Mouse (Mus musculus) gastrocnemius, postnatal 14 days (tissue): ENCODE measurements at regions not wholly inside any gene's neighbourhood (a gene's known extent, or its start where the extent isn't known, plus 50 kb on each side); places are given as distances from the start of the nearest gene placed in this dataset.

ENCODE experiments used
- DNase-seq: peaks from one replicate; pipeline ENCODE4 v3.0.0; 2021; ENCODE audit warnings: mixed read lengths
- intact Hi-C: fragments of 180-260 bp; cut with DNase I; formaldehyde crosslinking; loops from one replicate; pipeline ENCODE4 v1.15.1; 2025; ENCODE audit warnings: low total_unique reads

GRCm38 (mm10) chr12:50839391-50839790 lies 190.5 kb upstream of the Prkd1 start:
- intact Hi-C loops, result no loop called here
- DNase-seq, result no peak

- intact Hi-C loops, result no loop called here
- no peak for DNase-seq
These were observed 159.9 kb upstream of the Prkd1 start for GRCm38 (mm10) chr12:50808731-50809281.

- intact Hi-C loops, result no loop called here
- no peak for DNase-seq
These were observed 155.5 kb upstream of the Prkd1 start for GRCm38 (mm10) chr12:50804391-50804790.

- intact Hi-C loops, result no loop called here
- no peak for DNase-seq
These were observed 116.5 kb upstream of the Prkd1 start for GRCm38 (mm10) chr12:50765156-50765940.

DNA sequence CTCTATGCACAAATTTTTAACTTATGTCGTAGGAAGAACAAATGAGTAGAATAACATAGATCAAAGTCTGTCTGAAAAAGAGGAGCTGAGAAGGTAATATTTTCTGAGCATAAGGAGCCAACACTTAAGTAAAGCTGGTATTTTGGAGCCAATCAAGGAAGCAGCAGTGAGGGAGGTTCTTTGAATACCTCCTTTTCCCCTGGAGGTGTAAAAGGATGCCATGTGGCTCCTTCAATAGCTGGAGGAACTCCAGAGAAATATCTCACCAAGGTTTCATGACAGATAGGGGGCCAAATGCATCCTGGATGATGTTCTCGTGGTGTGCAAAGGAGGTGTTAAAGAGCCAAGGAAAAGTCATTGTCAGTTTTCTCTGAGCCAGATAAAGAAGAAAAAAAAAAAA lies 115.6 kb upstream of the Prkd1 start:
- DNase-seq, result no peak
- intact Hi-C loops, result no loop called here

DNA sequence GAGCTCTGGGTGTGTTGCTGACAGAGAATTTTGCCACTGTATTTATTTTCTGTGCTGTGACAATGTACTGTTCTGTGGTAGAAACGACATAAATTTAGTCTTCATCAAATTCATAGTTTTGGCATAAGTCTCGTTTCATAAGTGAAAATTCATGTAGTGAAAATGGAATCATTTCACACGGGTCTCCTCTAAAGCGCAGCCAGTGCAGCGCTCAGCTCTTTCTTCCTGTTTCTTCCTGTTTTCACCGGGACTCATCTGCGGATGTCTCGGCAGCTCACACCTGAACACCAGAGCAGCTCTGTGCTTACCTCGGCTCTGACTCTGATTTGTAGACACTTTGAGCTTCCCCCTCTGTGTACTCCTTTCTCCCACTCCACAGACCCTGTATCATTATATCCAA lies 85.2 kb upstream of the Prkd1 start:
- intact Hi-C loops, result no loop called here
- no peak for DNase-seq

GRCm38 (mm10) chr12:50712615-50713014 lies 63.7 kb upstream of the Prkd1 start:
- intact Hi-C loops, result no loop called here
- no peak for DNase-seq

DNA sequence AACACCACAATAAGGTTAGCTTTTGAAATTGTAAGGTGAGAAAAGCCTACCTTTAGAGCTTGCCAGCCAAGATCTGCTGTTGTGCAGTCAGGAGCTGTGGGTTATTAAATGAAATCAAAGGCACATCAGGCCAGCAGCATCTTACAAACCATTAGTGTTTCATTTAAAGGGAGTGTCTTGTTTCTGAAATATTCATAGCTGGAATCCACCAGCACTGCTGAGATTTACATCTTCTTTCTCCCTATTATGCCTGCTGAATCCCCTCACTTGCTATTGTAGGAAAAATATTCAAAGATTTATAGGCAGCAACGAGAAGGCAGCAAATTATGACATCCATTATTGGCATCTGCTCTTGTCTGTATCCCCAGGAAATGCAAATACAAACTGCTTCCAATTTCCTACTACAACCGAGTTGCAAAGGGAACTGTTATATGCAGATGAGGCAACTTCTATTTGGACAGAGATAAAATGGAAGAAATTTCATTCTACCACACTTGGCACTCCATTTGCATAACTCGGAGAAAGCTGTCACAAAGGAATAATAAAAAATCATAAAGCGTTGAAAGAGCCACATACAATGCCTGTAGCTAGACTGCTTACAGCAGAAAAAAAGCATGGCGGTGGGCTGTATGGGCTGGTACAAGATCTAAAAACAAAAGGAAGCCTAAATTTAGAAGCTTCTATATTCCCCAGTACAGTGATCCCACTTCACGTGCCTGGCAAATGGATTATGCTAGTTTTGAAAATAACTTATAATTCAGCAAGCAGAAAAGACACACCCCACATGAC lies 60.3 kb upstream of the Prkd1 start:
- DNase-seq, result no peak
- intact Hi-C loops, result no loop called here

DNA sequence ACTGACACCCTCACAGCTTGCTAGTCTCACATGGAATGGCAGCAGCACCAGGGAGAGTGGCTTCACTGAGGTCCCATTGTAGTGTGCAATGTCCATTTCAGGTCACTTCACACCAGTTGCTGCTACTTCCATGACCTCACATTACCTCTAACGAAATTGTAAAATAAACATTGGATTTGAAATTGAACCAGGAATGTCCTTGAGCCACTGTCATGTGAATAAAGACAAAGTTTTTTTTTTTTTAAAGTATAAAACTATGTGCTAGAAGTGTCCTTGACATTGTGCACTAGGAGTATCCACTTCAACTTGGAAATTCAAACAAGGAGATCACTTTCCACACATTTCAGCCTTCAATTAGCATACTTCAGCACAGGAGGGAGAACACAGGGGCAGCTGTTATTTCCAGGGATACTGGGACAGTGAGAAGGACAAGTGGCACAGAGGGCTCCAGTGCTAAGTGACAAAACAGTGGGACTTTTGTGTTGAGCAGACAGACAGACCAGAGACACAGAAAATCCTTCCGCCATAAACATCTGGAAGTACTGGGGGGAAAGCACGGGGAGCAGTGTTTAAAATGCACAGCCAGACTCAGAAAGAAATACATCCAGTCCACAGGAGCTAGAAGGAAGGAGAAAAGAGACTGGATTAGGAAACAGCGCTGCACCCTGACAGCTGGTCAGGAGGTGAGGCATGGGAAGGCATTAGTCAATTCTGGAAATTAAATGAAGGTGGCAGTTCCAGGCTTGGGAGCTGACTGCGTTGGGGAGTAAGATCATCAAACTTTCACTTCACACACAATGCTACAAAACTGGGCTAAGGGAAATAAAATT lies 49.9 kb upstream of the Prkd1 start:
- DNase-seq, result no peak
- intact Hi-C loops, result loop anchor here (10.0 kb wide), 1 partner anchor 384 kb away; no protein-coding TSS in a partner anchor
